Mouse (Mus musculus): Measurements from ENCODE around the gene Zbtb20.

Zbtb20 gene

DNA sequence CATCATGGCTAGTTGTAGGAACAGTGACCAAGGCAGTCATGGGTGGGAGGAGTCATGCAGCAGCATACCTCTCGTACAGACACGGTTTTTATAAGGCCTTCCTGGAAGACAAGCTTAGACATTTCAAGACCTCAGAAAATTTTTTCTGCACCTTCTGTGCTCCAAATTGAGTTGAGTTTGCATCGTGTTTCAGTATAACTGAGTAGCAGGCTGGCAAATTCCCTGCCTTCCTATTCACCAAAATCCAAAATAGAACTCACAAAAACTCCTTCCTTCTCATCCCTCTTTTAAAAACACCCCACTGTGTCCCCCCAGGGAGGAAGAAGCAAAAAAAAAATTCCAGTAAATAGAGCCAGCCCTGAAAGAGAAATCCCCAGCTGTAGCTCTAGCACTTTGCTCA lies 606.4 kb downstream of the Zbtb20 start:
- DNase-seq (ENCODE audit: low spot score in 2 of 2) = no peak

DNA sequence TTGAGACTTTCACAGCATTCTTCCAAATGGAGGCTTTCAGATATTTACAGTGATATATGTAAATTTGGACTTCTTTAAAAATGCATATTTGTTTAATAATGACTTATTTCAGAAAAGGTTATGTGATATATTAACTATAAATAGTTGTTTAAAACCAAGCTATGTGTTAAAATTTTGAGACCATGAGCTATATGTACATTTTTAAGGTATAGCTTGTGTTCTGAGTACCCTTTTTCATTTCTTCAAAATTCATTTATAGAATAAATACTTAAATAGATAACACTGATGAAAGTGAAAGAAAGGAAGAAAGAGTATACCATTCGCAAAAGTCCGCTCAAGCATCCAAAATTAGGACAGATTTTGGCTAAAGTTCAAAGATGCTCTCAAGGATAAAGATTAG lies 607.1 kb downstream of the Zbtb20 start:
- DNase-seq (ENCODE audit: low spot score in 2 of 2) = no peak

DNA sequence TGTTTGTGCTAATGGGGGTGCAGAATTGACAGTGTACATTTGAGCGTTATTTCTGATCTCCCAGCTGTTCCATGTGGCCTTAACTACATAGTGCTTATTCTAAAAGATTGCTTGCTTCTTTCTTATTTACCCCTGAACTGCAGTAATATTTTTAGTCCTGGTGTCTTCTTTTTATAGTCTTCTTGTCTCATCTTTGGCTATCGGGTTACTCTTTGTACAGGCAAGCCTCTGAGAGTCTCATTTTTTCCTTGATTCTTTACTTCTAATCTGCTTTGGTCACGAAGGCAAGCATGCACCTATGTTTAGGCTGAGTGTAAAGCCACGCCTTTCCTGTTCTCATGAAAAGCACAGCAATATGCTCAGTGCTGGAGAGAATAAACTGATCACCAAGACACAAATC lies 608.7 kb downstream of the Zbtb20 start:
- DNase-seq (ENCODE audit: low spot score in 2 of 2) = no peak

DNA sequence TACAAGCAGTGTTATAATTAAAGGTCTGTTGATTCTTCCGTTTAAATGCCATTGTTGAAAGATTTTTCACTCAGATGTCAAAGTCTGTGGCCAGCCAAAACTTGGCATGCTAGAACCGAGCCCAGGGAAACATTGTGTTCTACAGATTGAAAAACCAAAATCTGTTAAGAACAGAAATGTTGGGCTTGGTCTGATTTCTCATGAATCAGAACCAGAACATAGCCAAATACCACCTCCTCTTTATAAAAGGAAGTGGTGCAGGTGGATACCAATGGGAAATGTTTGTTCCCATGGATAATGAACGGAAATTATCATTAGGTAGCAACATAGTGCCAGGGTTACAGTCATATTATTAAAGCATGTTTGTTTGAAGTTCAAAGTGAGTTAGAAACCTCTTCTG lies 613.7 kb downstream of the Zbtb20 start:
- DNase-seq (ENCODE audit: low spot score in 2 of 2) = no peak

DNA sequence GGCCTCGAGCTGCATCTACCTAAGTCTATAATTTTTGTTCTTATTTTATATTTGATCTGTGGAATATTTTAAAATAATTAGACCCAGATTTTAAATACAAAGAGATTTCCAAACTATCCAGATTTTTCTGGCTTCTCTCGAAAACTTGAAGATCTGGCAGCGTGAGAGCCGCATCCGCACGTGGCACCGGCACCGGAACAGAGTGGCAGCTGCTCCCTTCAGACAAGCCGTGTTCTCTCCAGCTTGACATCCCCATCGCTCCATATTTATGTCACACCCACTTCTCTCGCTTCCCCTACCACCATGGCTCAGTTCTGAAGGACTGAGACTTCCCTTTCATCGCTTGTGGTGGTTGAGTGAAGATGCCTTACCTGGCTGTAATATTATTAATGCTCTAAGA lies 614.3 kb downstream of the Zbtb20 start:
- no peak for DNase-seq (ENCODE audit: low spot score in 2 of 2)

DNA sequence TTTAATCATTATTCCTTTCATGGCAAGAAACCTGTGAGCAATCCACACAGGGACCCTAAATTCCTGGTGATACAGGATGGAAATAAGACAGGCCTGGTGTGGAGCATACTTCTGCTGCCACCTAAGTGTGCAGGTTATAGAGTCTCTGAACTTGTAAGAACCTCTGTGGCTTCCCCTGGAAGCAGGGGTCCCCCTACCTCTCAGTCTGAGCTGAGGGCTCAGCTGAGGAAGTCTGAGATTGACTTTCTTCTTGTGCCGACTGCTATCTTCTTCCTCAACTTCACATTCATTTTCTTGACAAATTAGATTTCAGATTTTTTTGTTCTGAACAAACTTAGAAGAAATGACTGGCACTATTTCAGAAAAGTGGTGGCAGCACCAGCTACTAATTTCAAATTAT lies 617.2 kb downstream of the Zbtb20 start:
- DNase-seq (ENCODE audit: low spot score in 2 of 2) = no peak

DNA sequence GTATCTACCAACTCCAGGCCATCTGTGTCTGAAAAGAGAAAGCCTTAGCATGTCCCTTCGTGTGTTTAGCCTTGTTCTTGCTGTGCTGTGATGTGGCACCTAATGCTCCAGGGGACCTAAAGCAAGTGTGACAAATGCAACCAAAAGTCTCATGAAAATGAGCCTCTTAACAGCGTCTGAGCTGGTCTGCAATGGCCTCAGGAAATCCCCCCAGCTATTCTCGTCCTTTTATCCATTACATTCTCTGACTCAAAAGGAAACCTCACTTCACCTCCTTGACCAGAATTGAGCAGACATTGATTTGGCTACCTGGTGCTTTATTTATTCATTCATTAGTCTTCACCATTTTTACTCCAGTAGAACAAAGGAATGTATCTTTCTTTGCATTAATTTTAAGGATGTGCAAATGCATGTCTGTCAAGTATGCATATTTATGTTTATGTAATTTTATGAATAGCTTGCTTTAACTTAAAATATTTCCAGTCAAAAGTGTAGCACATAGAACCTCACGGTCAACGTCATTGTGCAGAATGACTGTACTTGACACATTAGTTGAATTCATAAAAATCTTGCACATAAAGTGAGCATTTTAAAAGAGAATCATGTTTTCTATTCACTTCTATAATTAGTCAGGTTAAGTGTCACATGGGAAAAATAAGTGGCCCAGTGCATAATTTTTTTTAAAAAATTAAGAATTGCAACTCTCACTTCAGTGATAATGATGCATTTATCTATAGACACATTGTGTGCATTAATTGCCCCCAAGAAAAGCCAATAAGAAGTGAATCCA lies 618.1 kb downstream of the Zbtb20 start:
- DNase-seq (ENCODE audit: low spot score in 2 of 2) = no peak

DNA sequence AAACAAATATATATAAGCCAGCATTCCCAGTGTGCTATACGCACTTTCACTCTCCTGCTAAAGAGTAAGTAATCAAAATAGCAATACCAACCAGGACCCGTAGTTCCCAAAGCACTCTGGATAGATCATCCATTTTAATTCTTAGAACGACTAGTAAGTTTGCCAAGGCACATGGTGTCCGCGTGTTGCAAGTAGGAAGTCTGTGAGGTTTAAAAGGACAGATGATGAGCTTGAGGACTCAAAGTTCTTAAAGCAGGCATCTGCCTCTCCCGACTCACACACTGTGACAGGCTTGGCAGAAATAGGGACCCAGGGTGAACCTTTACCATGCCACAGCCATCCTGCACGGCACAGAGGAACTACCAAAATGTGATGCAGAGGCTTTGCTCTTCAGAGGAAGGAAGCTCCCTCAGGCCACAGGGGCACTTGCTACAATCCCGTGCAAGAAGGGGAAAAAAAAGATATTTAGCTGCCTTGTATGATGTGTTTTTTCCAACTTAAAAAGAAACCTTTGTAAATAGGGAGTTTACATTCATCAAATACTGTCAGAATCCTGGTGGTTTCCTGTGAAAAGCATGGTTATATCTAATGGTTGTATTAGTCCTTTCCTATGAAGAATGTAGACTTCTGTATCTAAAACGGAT lies 619.6 kb downstream of the Zbtb20 start:
- DNase-seq (ENCODE audit: low spot score in 2 of 2) = no peak

DNA sequence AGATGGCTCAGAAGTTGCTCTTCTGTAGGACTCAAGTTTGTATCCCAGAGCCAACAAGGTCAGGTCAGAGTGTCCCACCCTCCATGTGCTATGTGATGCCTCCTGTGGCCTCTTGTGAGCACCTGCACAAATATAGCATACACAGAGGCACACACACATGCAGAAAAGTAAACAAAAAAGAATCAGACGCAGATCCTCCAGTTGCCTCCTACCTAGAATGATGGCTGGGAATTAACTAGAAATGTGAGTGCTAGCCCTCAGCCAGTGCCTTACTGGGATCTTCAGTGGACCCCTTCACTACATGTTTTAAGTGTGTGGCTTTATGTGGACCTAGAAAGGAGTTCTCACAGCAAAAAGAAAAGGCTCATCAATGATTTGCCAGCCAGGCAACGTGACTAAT lies 621.4 kb downstream of the Zbtb20 start:
- no peak for DNase-seq (ENCODE audit: low spot score in 2 of 2)

DNA sequence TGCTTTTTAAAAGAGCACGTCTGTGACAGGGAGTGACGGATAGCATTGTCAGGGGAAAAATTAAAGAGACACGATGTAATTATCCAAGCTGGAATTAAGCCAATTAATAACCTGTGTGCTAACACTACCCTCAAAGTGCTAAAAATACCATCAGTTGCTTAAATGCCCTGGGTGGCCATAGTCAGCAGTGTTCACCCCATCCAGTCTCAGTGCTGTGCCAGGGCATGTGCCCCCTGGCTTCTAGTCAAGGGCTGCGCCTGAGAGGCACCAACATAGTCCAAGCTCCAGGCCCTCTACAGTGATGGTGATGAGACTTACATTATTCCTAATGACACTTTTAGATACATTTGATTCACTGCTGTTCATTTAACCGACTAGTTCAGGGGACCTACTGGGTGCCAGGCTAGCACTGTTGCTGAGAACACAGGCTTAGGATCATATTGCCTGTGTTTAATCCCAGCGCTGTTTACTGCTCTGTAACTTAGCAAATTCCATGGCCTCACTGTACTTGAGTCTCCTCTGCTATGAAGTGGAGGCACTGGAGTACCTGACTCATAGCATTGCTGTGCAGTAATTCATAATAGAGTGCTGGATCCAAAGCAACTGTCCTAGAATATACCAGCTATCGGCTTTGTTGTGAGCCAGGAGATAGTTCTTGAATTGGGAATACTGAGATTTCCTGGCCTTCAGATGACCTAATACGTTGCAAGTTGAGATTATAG lies 624.6 kb downstream of the Zbtb20 start:
- no peak for DNase-seq (ENCODE audit: low spot score in 2 of 2)

DNA sequence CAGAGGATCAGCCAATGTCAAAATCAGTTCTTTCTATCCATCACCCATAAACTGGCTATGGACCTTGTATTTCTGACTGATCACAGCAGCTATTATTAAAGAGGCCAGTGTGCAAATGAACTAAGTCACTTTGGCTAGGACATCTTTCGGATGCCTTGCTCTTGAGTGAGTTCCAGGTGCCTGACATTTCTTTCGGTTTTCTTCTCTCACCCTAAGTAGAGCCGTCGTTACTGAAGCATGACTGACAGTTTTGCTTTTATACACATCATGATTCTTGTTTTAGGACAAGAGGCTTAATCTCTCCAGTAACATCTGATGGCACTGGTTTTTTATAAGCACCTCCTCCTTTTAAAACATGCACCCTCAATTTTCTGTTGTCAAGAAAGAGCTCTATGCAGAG lies 625.6 kb downstream of the Zbtb20 start:
- DNase-seq (ENCODE audit: low spot score in 2 of 2) = no peak

DNA sequence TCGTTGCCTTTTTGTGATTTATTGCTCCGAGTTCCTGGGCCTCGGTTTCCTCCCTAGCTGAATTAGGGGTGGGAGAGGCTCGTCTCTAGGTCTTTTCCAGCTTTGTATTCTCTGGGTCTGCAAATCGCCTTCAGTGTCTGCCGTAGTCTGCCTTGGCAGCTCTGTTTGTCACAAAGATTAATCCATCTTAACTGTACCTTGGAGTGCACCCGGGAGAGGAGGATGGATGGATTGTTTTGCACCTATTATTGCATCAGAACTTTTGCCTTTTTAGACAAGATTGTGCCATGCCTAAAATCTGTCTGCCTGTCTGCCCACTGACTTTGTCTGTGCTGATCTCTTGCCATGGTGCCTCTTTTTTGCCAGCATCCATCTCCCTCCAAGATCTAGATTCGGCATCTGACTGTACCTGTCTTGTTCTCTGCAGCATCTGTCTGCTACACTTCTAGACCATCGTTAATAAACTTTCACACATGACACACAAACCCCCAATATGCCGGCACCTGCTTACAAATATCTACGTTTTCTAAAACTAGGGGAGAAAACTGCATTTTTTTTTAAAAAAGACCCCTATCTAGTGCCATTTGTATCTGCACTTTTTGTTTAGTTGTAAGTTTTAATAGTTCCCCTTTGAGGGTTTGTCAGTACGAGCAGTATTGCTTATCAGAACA lies 626.8 kb downstream of the Zbtb20 start:
- no peak for DNase-seq (ENCODE audit: low spot score in 2 of 2)

DNA sequence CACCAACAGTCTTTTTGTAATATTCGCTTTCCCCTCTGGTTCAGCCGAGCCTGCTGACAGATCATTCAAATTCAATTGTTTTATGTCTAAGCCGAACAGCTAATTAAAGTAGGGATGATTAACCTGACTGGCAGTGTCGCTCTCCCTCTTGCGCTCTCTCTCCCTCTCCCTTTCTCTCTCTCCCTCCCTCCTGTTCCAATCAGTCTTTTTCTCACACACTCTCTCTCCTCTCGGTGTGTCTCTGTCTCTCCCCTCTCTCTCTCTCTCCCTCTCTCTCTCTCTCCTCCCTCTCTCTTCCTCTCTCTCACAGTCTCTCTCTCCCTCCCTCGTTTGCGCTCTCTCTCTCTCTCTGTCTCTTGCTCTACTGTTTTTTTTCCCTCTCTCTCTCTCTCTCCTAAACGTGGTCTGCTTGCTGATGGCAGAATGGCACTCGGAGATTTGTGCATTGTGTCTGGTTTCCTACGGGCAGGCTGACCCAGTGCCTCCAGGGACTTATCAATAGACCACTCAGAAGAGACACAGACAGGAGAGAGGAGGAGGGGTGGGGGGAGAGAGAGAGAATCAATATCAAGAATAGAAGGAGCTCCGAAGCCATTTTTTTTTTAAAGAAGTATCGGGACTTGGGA lies 627.4 kb downstream of the Zbtb20 start:
- peak; percentile 52 to 69 for DNase-seq (ENCODE audit: low spot score in 2 of 2)

DNA sequence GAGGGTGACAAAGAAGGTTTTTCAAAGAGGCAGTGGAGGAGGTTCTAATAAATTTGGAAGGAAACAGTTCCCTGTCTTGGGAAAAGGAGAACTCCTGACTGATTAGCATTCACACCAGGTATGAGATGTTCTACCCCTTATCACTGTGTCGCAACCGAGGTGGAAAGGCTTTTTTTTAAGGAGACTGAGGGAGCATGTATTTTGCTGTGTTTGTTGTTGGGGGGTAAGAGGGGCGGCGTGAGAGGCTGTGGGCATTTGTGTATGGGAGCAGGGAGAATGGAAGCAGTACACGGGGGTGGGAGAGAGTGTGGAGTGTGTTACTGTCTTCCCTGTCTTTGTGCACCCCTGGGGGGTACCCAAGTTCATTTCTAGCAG lies 627.9 kb downstream of the Zbtb20 start:
- no peak for DNase-seq (ENCODE audit: low spot score in 2 of 2)

DNA sequence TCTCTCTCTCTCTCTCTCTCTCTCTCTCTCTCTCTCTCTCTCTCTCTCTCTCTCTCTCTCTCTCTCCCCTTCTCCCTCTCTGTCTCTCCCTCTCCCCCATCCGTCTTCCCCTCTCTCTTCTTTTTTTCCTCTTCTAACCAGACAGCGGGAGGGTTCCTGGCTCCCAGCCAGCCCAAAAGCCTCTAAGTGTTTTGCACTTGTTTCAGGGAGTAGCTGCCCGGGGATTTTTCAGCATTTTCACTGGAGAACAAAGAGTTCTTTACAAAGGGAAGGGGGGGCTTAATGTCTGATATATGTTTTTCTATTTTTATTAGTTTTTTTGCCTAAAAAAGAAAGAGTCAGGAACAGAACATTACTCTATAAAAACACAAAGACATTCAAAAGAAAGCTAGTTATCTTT lies 628.5 kb downstream of the Zbtb20 start:
- DNase-seq (ENCODE audit: low spot score in 2 of 2) = peak; percentile 90 to 92

DNA sequence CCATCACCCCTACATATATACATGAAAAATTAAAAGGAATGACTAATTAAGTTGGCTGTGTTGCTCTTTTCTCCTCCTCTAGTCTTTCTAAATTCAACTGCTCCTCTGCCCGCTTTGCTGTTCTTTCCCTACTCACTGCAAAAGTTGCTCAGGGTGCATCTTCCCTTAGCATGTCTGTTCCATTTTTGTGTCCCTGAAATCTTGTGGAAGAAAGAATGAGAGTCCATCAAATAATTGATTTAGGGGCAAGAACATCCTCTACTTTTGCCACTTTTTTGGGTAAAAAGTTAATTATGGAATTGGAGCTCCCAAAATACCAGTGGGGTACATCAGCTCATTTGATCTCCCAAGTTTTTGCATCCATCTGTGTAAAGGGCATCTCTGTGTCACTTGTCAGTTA lies 628.9 kb downstream of the Zbtb20 start:
- DNase-seq (ENCODE audit: low spot score in 2 of 2) = no peak

DNA sequence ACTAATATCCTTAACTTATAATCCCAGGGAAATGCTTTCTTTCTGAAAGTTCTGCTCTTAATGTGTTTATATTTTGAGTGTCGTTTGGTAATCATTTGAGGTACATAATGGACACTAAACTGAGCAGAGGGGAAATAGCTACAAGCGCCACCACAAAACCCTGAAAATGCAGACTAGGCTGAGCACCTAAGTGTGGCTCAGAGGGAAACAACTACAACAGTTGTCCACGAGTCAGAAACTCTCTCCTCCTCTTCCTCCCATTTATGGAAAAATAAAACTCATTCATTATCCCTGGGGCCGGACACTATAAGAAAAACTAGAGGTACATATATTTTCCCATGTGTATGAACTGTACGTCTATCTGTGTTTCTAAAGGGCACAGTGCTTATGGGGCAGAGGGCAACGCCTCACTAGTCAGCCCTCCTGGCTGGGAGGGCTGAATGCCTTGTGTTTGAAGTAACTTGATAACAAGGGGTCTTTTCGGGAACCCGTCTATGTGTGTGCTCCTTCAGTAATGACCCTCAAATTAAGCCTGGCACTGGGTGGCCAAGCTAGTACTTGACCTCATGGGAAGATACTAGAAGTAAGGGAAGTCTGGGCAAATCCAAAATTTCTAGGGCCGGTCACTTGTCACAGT lies 629.8 kb downstream of the Zbtb20 start:
- DNase-seq (ENCODE audit: low spot score in 2 of 2) = no peak

DNA sequence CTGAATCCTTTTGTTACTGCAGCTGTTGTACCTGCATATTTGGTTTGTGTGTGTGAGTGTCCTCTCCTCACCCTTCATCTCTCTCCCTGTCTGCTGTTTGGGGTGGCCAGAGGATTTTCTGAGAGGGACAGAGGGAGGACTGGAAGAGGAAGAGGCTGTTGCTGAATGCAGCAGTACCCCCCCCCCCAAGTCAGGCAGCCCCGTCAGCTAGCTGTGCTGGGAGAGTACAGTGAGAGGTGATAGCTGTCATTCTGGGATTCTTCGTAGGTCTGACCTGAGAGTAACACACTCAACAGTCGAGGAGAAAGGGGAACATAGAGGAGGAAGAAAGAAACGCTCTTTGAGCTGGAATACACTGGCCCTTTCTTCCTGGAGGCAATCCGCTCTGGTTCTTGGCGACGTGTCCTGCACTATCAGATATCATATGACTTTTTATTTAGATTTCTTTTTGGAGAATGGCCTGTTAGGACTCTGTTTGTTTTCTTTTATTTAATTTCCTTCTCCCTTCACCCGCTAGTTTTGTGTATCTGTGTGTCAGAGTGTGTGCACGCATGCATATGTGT lies 630.6 kb downstream of the Zbtb20 start:
- DNase-seq (ENCODE audit: low spot score in 2 of 2) = no peak

DNA sequence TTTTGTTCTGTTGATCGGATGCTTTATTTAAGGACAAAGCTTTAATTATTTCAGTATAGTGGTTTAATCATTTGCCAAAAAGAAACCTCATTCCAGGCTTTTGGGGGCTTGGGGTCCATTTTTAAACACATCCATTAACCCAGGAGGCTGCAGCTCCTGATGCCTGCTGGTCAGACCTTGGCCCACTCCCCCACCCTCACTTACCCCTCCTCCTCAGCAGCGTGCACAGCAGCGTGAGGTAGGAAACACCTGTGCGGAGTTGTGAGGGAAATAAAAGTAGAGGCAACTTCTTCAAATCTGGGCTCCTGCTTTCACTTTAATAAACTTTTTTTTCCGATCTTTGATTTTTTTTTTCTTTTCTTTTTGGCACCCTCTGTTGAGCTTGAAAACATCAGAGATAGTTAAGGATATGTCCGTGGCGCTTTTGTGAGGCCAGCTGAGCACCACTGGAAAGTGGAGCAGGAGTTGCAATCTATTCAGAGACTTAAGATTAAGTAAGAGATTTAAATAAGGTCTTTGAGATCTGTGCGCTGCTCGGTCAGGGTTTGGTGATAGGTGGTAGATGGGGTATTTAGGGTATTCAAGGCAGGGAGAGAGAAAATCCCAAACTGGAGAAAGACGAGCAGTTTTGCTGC lies 631.2 kb downstream of the Zbtb20 start:
- DNase-seq (ENCODE audit: low spot score in 2 of 2) = peak in 1 of 2 experiments; percentile 26

DNA sequence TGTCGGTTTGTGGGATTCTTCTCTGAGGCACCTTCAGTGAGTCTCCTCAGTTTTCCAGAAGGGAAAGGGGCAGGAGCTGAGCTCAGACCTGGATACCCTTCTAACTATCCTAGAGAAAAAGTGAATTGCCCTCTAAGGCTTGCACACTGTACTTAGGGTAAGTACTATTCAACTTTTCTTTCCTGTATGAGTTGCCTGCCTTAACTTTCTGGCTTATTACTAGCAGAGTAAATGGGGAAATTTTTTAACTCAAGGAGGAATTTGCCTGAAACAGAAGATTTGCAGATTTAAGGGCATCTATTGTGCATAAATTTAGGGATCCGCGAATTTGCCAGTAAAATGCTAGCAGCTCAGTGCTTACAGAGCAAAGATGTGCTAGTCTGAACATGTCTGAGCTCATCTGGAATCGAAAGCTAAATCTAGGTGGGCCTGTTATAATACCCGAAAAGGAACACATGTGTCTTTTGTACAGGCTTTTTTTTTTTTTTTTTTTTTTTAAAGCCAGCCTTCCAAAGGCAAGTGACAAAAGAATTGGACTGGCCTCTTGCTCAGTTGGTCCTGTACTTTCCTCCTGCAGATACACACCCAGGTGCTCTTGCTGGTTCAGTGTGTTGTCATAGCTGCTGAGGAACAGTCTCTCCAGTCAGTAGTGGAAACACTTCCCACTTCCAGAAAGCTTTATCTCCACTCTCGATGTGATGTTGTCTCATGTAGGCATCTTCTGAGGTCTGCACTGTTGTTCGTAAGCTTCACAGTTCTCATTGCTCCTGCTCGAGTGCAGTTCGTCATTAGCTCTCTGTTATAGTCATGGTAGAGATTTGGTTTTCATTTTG lies 632.7 kb downstream of the Zbtb20 start:
- DNase-seq (ENCODE audit: low spot score in 2 of 2) = no peak
